Mouse (Mus musculus): ENCODE measurements around the gene Top2a. TPM values are rescaled to one million over a fixed set of nuclear protein-coding genes. Genes with fewer than 3 reads are reported as not detected.

The Top2a gene
- polyA plus RNA-seq, 1 experiment from 2014 or later: 188 TPM

DNA sequence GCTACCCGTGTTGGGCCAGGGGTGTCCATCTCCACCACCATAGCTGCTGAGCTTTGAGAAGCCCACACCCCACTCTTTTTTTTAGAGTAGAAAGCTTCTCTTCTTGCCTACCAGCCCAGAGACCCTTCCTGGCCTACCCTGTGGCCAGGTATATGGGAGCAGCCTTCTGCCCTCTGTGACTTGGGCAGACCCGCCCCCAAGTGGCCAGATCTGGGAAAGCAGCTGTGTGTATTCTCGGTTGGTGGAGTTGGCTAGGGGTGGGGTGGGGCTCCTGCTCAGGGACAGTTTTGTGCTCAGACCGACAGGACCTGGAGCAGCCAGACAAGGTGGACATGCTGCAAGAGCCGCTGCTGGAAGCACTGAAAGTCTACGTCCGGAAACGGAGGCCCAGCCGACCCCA lies 51.8 kb downstream of the Top2a start:
- ATAC-seq (ENCODE audit: insufficient read depth, low FRiP score): peak; percentile 34; the same call in 1 of the 2 replicates
- Histone ChIP-seq H3K36me3 (ENCODE audit: control insufficient read depth, insufficient read depth, low read length) (peaks cover 21% of the 10 kb centered on the region), H3K9ac (ENCODE audit: low read length) (no peak overlapping the region), H3K27ac (ENCODE audit: low read length) (no peak overlapping the region), H3K4me2 (ENCODE audit: low read depth, low read length) (no peak overlapping the region), H3K4me3 (replicated peaks; ENCODE audit: low read length) (no peak overlapping the region), H3K9me3 (replicated peaks; ENCODE audit: control insufficient read depth, low read length) (no peaks in the 10 kb centered on the region), H3K4me1 (ENCODE audit: control insufficient read depth, insufficient read depth, low read length) (peaks cover 38% of the 10 kb centered on the region), H3K27me3 (ENCODE audit: control insufficient read depth, insufficient read depth, low read length) (no peaks in the 10 kb centered on the region)
- WGBS: 53% methylated on average over 9 of the region's 9 CpGs

DNA sequence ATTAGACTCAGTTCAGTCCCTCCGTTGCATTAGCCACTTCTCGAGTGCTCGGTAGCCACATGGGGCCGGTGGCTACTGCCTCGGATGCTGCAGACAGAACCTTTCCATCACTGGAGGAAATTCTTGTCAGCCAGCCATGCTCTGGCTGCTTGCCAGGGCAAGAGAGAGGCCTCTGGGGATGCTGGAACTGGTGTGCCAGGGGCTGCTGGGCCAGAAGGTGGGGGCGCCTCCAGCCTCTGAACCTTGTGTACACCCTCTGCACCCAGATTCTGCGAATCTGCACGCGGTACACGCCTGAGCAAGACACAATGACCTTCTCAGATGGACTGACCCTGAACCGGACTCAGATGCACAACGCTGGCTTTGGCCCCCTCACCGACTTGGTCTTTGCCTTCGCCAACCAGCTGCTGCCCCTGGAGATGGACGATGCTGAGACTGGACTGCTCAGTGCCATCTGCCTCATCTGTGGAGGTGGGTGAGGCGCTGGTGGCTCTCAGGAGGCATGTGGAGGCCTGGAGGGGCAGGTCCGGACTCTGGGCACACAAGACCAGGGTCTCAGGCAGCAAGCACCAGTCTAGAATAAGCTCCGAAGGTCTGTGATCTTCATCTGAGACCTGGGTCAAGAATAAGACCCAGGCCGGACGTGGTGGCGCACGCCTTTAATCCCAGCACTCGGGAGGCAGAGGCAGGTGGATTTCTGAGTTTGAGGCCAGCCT lies 52.5 kb downstream of the Top2a start:
- Histone ChIP-seq H3K27ac (ENCODE audit: low read length) (peak overlapping the region; percentile 41; the same call in 1 of the 2 replicates), H3K27me3 (ENCODE audit: control insufficient read depth, insufficient read depth, low read length) (no peaks in the 10 kb centered on the region), H3K4me1 (ENCODE audit: control insufficient read depth, insufficient read depth, low read length) (peaks cover 45% of the 10 kb centered on the region), H3K9ac (ENCODE audit: low read length) (0 out of 2 replicates have a peak overlapping the region, but pooled peaks have one; percentile 23), H3K9me3 (replicated peaks; ENCODE audit: control insufficient read depth, low read length) (no peaks in the 10 kb centered on the region), H3K36me3 (ENCODE audit: control insufficient read depth, insufficient read depth, low read length) (peaks cover 25% of the 10 kb centered on the region), H3K4me3 (replicated peaks; ENCODE audit: low read length) (no peak overlapping the region), H3K4me2 (ENCODE audit: low read depth, low read length) (no peak overlapping the region)
- WGBS: 66% methylated on average over 23 of the region's 23 CpGs
- ATAC-seq (ENCODE audit: insufficient read depth, low FRiP score): no peak

DNA sequence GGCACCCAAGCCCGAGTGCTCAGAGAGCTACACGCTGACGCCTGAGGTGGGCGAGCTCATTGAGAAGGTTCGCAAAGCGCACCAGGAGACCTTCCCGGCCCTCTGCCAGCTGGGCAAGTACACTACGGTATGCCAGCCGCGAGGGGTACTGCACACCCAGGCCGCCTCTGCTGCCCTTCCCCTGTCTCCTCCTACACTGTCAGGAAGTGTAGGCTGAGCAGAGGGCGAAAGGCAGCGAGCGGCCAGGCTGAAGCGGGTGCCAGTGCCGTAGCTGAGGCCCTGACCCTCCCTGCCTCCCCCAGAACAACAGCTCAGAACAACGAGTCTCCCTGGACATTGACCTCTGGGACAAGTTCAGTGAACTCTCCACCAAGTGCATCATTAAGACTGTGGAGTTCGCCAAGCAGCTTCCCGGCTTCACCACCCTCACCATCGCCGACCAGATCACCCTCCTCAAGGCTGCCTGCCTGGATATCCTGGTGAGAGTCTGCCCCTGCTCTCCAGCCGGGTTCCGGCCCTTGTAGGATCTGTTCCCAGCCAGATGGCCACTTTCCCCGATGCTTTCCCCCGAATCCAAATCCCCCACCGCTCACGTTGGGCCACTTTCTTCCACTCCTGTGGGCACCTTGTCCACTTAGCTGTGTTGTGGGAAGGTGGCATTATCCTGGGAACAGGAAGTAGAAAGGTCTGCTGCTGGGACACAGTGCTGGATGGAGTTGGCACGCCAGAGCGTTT lies 53.6 kb downstream of the Top2a start:
- H3K4me2 ChIP-seq (ENCODE audit: low read depth, low read length): no peak overlapping the region
- no peak overlapping the region for H3K4me3 ChIP-seq (replicated peaks; ENCODE audit: low read length)
- no peak for ATAC-seq (ENCODE audit: insufficient read depth, low FRiP score)
- H3K4me1 ChIP-seq (ENCODE audit: control insufficient read depth, insufficient read depth, low read length): peaks cover 56% of the 10 kb centered on the region
- no peaks in the 10 kb centered on the region for H3K27me3 ChIP-seq (ENCODE audit: control insufficient read depth, insufficient read depth, low read length)
- peak overlapping the region; percentile 69 for H3K27ac ChIP-seq (ENCODE audit: low read length)
- 69% methylated on average over 29 of the region's 29 CpGs for WGBS
- H3K9ac ChIP-seq (ENCODE audit: low read length): no peak overlapping the region
- H3K9me3 ChIP-seq (replicated peaks; ENCODE audit: control insufficient read depth, low read length): no peaks in the 10 kb centered on the region
- peaks cover 30% of the 10 kb centered on the region for H3K36me3 ChIP-seq (ENCODE audit: control insufficient read depth, insufficient read depth, low read length)

DNA sequence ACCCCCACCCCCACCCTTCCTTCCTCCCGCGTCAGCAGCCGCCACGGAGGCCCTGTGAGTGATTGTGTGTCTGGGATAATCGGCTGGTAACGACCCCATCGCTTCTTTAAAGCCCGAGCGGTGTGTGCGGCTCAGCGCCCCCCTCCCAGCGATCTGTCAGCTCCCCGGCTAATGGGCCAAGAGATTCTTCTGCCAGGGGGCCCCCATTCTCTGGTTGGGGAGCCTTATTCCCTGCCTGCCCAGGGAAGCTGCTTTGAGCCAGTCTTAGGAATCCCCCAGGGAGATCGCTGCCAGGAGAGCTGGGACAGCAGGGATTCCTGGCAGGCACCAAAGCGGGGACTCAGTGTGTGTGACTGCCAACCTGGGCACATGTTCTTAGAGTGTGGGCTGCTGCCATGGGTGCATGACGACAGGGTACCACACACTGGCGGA lies 54.5 kb downstream of the Top2a start:
- Histone ChIP-seq H3K27me3 (ENCODE audit: control insufficient read depth, insufficient read depth, low read length) (no peaks in the 10 kb centered on the region), H3K9me3 (replicated peaks; ENCODE audit: control insufficient read depth, low read length) (no peaks in the 10 kb centered on the region), H3K36me3 (ENCODE audit: control insufficient read depth, insufficient read depth, low read length) (peaks cover 30% of the 10 kb centered on the region), H3K4me3 (replicated peaks; ENCODE audit: low read length) (no peak overlapping the region), H3K9ac (ENCODE audit: low read length) (peak overlapping the region; percentile 24), H3K4me1 (ENCODE audit: control insufficient read depth, insufficient read depth, low read length) (peaks cover 65% of the 10 kb centered on the region), H3K4me2 (ENCODE audit: low read depth, low read length) (peak overlapping the region; percentile 28; the same call in 1 of the 2 replicates), H3K27ac (ENCODE audit: low read length) (peak overlapping the region; percentile 69)
- 34% methylated on average over 17 of the region's 17 CpGs for WGBS
- no peak for ATAC-seq (ENCODE audit: insufficient read depth, low FRiP score)

DNA sequence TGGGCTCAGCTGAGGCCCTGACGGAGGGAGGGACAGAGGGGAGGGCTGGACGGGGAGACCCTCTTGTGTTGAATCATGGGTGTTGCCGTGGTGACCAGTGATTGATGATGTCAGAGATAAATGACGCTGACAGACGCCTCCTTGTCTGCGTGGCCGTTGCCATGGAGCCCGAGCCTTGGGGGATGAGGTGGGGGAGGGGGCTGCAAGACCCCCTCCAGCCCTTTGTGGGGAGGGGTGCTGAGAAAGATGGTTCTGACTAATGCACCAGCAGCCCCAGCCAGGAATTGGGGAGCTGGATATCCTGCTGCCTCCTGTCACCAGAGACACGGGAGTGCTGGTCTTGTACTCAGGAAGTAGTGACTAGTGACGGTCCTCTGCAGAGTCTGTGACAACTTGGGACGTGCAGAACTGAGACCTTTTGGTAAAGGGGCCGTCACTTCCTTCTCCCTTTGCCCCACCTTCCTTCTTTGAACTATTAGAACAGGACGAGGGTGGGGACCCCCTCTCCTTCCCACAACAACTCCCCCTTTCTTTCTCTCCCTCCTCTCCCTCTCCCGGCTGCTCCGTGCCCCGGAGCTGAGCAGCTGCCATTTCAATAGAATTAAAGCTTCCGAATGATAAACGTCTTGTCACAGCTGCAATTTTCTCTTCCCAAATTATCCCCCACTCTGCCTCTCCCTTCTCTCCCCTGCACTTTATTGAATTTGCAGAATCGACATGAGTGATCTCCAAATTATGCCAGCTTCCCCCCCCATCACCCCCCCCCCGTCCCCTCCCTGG lies 55.1 kb downstream of the Top2a start:
- 10% methylated on average over 20 of the region's 20 CpGs for WGBS
- Histone ChIP-seq H3K36me3 (ENCODE audit: control insufficient read depth, insufficient read depth, low read length) (peaks cover 30% of the 10 kb centered on the region), H3K27me3 (ENCODE audit: control insufficient read depth, insufficient read depth, low read length) (no peaks in the 10 kb centered on the region), H3K9me3 (replicated peaks; ENCODE audit: control insufficient read depth, low read length) (no peaks in the 10 kb centered on the region), H3K27ac (ENCODE audit: low read length) (peak overlapping the region; percentile 69), H3K4me1 (ENCODE audit: control insufficient read depth, insufficient read depth, low read length) (peaks cover 71% of the 10 kb centered on the region), H3K9ac (ENCODE audit: low read length) (peak overlapping the region; percentile 2; the same call in 1 of the 2 replicates), H3K4me3 (replicated peaks; ENCODE audit: low read length) (no peak overlapping the region), H3K4me2 (ENCODE audit: low read depth, low read length) (peak overlapping the region; percentile 28)
- ATAC-seq (ENCODE audit: insufficient read depth, low FRiP score): no peak

- Histone ChIP-seq H3K27me3 (ENCODE audit: control insufficient read depth, insufficient read depth, low read length) (no peaks in the 10 kb centered on the region), H3K4me3 (replicated peaks; ENCODE audit: low read length) (no peak overlapping the region), H3K4me2 (ENCODE audit: low read depth, low read length) (peak overlapping the region; percentile 28; the same call in 1 of the 2 replicates), H3K4me1 (ENCODE audit: control insufficient read depth, insufficient read depth, low read length) (peaks cover 78% of the 10 kb centered on the region), H3K36me3 (ENCODE audit: control insufficient read depth, insufficient read depth, low read length) (peaks cover 24% of the 10 kb centered on the region), H3K9ac (ENCODE audit: low read length) (peak overlapping the region; percentile 2; the same call in 1 of the 2 replicates), H3K27ac (ENCODE audit: low read length) (peak overlapping the region; percentile 69; the same call in 1 of the 2 replicates), H3K9me3 (replicated peaks; ENCODE audit: control insufficient read depth, low read length) (no peaks in the 10 kb centered on the region)
- WGBS: 35% methylated on average over 16 of the region's 16 CpGs
- ATAC-seq (ENCODE audit: insufficient read depth, low FRiP score): no peak
These were observed 55.9 kb downstream of the Top2a start for GRCm38 (mm10) chr11:98968079-98968478.

GRCm38 (mm10) chr11:98966499-98967141 lies 57.4 kb downstream of the Top2a start:
- 38% methylated on average over 9 of the region's 9 CpGs for WGBS
- Histone ChIP-seq H3K9ac (ENCODE audit: low read length) (peak overlapping the region; percentile 54), H3K27ac (ENCODE audit: low read length) (peak overlapping the region; percentile 26; the same call in 1 of the 2 replicates), H3K9me3 (replicated peaks; ENCODE audit: control insufficient read depth, low read length) (no peaks in the 10 kb centered on the region), H3K36me3 (ENCODE audit: control insufficient read depth, insufficient read depth, low read length) (peaks cover 20% of the 10 kb centered on the region), H3K4me1 (ENCODE audit: control insufficient read depth, insufficient read depth, low read length) (peaks cover 91% of the 10 kb centered on the region), H3K4me2 (ENCODE audit: low read depth, low read length) (peak overlapping the region; percentile 100), H3K4me3 (replicated peaks; ENCODE audit: low read length) (no peak overlapping the region; the same call in 1 of the 2 replicates), H3K27me3 (ENCODE audit: control insufficient read depth, insufficient read depth, low read length) (no peaks in the 10 kb centered on the region)
- ATAC-seq (ENCODE audit: insufficient read depth, low FRiP score): no peak

DNA sequence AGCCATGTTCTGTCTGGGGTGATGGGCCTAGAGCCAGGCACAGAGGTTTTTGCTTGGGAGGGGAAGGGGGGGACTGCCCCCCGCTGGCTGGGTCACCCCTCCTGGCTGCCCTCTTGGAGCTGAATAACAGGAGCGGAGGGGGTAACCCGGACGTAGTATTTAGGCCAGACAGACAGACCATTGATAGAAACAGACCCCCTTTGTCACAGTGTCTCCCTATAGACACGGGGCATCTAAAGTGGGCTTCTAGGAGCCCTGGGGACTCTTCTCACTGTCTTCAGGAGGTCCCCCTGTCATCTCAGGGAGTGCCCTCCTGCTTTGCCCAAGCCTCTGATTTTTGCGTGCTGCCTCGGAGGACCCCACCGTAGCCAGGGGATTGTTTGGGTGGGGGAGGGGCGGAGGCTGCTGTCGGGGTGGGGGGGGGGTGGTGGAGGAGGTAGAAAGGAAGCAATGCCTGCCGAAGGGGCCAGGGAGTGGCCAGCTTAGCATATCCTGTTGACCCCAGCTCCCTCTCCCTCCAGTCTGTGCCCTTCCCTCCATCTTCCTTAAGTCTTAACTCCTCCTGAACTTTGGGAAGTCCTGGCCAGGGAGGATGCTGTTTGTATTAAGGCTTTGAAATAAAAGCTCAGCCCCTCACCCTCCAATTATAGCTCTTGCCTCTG lies 58.4 kb downstream of the Top2a start:
- Histone ChIP-seq H3K27me3 (ENCODE audit: control insufficient read depth, insufficient read depth, low read length) (no peaks in the 10 kb centered on the region), H3K4me3 (replicated peaks; ENCODE audit: low read length) (peak overlapping the region; percentile 79), H3K9me3 (replicated peaks; ENCODE audit: control insufficient read depth, low read length) (no peaks in the 10 kb centered on the region), H3K36me3 (ENCODE audit: control insufficient read depth, insufficient read depth, low read length) (peaks cover 16% of the 10 kb centered on the region), H3K9ac (ENCODE audit: low read length) (peak overlapping the region; percentile 88), H3K4me1 (ENCODE audit: control insufficient read depth, insufficient read depth, low read length) (peaks cover 88% of the 10 kb centered on the region), H3K4me2 (ENCODE audit: low read depth, low read length) (peak overlapping the region; percentile 100), H3K27ac (ENCODE audit: low read length) (peak overlapping the region; percentile 98)
- 17% methylated on average over 11 of the region's 11 CpGs for WGBS
- no peak for ATAC-seq (ENCODE audit: insufficient read depth, low FRiP score)
